Mouse (Mus musculus): ENCODE measurements at regions not wholly inside any gene's neighbourhood (a gene's known extent, or its start where the extent isn't known, plus 50 kb on each side); places are given as distances from the start of the nearest gene placed in this dataset.

DNA sequence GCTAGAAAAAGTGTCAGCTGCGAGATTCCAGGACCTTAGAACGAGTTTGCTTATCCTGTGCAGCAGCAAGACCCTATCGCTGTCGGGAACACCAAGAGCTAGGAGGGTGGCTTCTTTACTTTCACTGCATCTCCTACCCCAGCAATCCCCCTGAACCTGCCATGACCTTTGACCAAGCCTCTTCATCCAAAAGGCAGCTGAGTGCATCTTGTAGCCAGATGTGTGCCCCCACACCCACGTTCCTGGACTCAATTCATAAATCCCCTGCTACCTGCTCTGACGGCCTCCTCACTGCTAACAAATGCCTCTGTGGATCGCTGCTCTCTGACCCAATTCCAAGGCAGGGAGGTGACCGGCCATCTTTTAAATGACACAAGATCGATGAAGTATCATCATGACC is 107.7 kb upstream of the Rab11fip2 start:
- Histone ChIP-seq H3K36me3 (ENCODE audit: control insufficient read depth, insufficient read depth, low read length) (no peaks in the 10 kb centered on the region), H3K27ac (ENCODE audit: insufficient read depth, low read length) (no peak overlapping the region), H3K4me3 (ENCODE audit: extremely low read depth, insufficient read depth, insufficient read length) (no peak overlapping the region), H3K4me1 (ENCODE audit: control insufficient read depth, insufficient read depth, insufficient read length) (no peaks in the 10 kb centered on the region), H3K27me3 (ENCODE audit: control insufficient read depth, insufficient read depth, low read length) (no peaks in the 10 kb centered on the region)
- 85% methylated on average over 9 of the region's 9 CpGs for WGBS
- TF ChIP-seq POLR2A (IDR thresholded peaks at IDR 0.05; ENCODE audit: low read depth, low read length) (no peak), CTCF (IDR thresholded peaks at IDR 0.05; ENCODE audit: extremely low read depth, insufficient read depth, insufficient read length, insufficient replicate concordance) (no peak)
- no peak for DNase-seq (ENCODE audit: low read depth in 1 of 2, low spot score in 2 of 2)

GRCm38 (mm10) chr19:60040721-60041120 is 97.3 kb upstream of the Rab11fip2 start:
- Histone ChIP-seq H3K27me3 (ENCODE audit: control insufficient read depth, insufficient read depth, low read length) (no peaks in the 10 kb centered on the region), H3K4me1 (ENCODE audit: control insufficient read depth, insufficient read depth, insufficient read length) (no peaks in the 10 kb centered on the region), H3K27ac (ENCODE audit: insufficient read depth, low read length) (no peak overlapping the region), H3K4me3 (ENCODE audit: extremely low read depth, insufficient read depth, insufficient read length) (no peak overlapping the region), H3K36me3 (ENCODE audit: control insufficient read depth, insufficient read depth, low read length) (no peaks in the 10 kb centered on the region)
- TF ChIP-seq POLR2A (IDR thresholded peaks at IDR 0.05; ENCODE audit: low read depth, low read length) (no peak), CTCF (IDR thresholded peaks at IDR 0.05; ENCODE audit: extremely low read depth, insufficient read depth, insufficient read length, insufficient replicate concordance) (no peak)
- DNase-seq (ENCODE audit: low read depth in 1 of 2, low spot score in 2 of 2) = no peak

DNA sequence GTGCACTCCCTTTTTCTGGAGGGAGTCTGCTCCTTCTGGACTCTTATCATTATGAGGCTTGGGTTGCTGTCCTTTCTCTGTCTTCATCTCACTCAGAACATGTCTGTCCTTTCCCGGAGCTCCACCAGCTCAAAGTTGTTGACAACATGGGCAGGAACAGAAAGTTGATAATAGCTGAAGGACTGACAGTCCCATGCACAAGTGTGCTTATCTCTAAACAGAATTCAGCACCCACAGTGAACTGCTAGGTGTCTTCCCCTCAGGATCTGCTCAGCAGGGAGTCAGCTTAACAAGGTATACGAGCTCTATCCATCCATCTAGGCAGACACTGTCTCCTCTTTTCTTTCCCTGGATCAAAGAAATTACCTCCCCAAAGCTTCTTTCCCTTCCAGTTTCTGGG is 89.2 kb upstream of the Rab11fip2 start:
- Histone ChIP-seq H3K4me1 (ENCODE audit: control insufficient read depth, insufficient read depth, insufficient read length) (no peaks in the 10 kb centered on the region), H3K27me3 (ENCODE audit: control insufficient read depth, insufficient read depth, low read length) (no peaks in the 10 kb centered on the region), H3K27ac (ENCODE audit: insufficient read depth, low read length) (no peak overlapping the region), H3K36me3 (ENCODE audit: control insufficient read depth, insufficient read depth, low read length) (no peaks in the 10 kb centered on the region), H3K4me3 (ENCODE audit: extremely low read depth, insufficient read depth, insufficient read length) (no peak overlapping the region)
- TF ChIP-seq CTCF (IDR thresholded peaks at IDR 0.05; ENCODE audit: extremely low read depth, insufficient read depth, insufficient read length, insufficient replicate concordance) (no peak), POLR2A (IDR thresholded peaks at IDR 0.05; ENCODE audit: low read depth, low read length) (no peak)
- WGBS = 86% methylated on average over 2 of the region's 2 CpGs
- no peak for DNase-seq (ENCODE audit: low read depth in 1 of 2, low spot score in 2 of 2)

DNA sequence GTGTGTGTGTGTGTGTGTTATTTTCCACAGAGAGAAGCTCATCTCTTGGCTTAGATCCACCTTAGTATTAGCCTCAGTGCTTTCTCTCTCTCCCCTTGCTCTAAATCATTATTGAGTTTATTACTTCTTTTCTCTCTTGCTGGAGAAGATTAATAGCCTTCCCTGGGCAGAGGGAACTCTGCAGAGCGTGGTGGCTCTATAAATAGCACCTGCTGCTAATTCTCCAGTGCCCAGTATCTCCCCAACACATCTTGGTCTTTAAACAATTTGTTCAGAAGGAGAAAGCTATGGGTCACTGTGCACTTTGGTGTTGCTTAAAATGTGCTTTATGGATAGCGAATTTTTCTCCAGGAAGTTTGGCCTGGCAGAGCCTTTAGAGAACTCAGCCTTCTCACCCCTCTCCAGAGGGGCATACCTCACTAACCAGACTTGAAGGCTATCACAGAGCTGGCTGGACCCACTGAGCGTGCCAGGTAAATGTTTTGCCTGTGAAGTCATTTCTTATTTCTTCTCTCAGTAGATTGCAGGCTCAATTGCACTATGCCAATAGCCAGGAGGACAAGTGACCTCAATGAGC is 86.8 kb upstream of the Rab11fip2 start:
- Histone ChIP-seq H3K4me1 (ENCODE audit: control insufficient read depth, insufficient read depth, insufficient read length) (no peaks in the 10 kb centered on the region), H3K36me3 (ENCODE audit: control insufficient read depth, insufficient read depth, low read length) (no peaks in the 10 kb centered on the region), H3K4me3 (ENCODE audit: extremely low read depth, insufficient read depth, insufficient read length) (no peak overlapping the region), H3K27ac (ENCODE audit: insufficient read depth, low read length) (no peak overlapping the region), H3K27me3 (ENCODE audit: control insufficient read depth, insufficient read depth, low read length) (no peaks in the 10 kb centered on the region)
- WGBS = 54% methylated on average over 3 of the region's 3 CpGs
- no peak for TF ChIP-seq CTCF (IDR thresholded peaks at IDR 0.05; ENCODE audit: extremely low read depth, insufficient read depth, insufficient read length, insufficient replicate concordance)
- TF ChIP-seq POLR2A (IDR thresholded peaks at IDR 0.05; ENCODE audit: low read depth, low read length) = no peak
- DNase-seq (ENCODE audit: low read depth in 1 of 2, low spot score in 2 of 2) = no peak

DNA sequence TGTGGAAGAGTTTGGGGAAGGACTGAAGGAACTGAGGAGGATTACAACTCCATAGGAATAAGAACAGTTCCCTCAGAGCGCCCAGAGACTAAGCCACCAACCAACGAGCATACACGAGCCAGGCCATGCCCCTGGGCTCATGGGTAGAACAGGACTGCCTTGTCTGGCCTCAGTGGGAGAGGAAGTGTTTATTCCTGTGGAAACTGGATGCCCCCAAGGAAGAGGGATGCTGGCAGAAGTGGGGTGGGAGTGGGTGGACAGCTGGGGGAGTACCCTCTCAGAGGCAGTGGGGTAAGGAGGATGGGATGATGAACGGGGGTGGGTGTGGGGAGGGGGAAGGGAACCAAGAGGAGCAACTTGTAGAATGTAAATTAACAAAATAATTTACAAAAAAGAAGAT is 86.3 kb upstream of the Rab11fip2 start:
- Histone ChIP-seq H3K36me3 (ENCODE audit: control insufficient read depth, insufficient read depth, low read length) (no peaks in the 10 kb centered on the region), H3K4me1 (ENCODE audit: control insufficient read depth, insufficient read depth, insufficient read length) (no peaks in the 10 kb centered on the region), H3K27me3 (ENCODE audit: control insufficient read depth, insufficient read depth, low read length) (no peaks in the 10 kb centered on the region), H3K27ac (ENCODE audit: insufficient read depth, low read length) (no peak overlapping the region), H3K4me3 (ENCODE audit: extremely low read depth, insufficient read depth, insufficient read length) (no peak overlapping the region)
- DNase-seq (ENCODE audit: low read depth in 1 of 2, low spot score in 2 of 2) = no peak
- WGBS = 74% methylated on average over 4 of the region's 4 CpGs
- TF ChIP-seq POLR2A (IDR thresholded peaks at IDR 0.05; ENCODE audit: low read depth, low read length) (no peak), CTCF (IDR thresholded peaks at IDR 0.05; ENCODE audit: extremely low read depth, insufficient read depth, insufficient read length, insufficient replicate concordance) (no peak)

DNA sequence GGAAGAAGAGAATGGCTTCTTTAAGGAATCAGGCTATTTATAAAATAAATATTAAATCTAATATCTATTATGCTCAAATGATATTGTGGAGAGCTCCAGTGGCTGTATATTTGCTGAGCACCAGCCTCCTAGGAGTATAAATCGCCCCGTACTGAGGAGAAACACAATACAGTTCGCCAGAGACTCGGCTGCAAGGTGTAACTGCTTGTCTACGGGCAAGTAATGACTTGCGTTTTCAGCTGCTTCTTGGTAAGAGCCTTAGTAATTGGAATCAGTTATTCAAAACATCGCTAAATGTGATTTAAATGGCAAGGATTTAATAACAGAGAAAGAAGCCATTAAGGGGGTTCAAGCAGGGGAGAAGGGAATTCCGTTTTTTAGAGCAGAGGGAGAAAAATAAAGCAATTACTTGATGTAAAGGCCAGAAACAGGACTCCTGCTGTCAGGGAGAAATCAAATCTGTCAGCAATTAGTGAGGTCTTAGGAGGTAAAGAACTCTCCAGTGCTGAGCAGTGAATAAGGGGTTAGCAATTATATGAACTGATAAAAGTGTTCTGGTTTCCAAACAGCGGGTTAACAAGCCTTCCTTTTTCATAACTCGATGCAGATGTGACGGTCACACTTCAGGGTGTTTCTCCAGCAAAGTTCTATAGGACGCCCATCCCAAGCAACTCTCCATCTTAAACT is 72.3 kb upstream of the Rab11fip2 start:
- Histone ChIP-seq H3K27me3 (ENCODE audit: control insufficient read depth, insufficient read depth, low read length) (no peaks in the 10 kb centered on the region), H3K4me1 (ENCODE audit: control insufficient read depth, insufficient read depth, insufficient read length) (no peaks in the 10 kb centered on the region), H3K27ac (ENCODE audit: insufficient read depth, low read length) (no peak overlapping the region), H3K4me3 (ENCODE audit: extremely low read depth, insufficient read depth, insufficient read length) (no peak overlapping the region), H3K36me3 (ENCODE audit: control insufficient read depth, insufficient read depth, low read length) (no peaks in the 10 kb centered on the region)
- WGBS = 89% methylated on average over 12 of the region's 12 CpGs
- DNase-seq (ENCODE audit: low read depth in 1 of 2, low spot score in 2 of 2) = no peak
- TF ChIP-seq CTCF (IDR thresholded peaks at IDR 0.05; ENCODE audit: extremely low read depth, insufficient read depth, insufficient read length, insufficient replicate concordance) (no peak), POLR2A (IDR thresholded peaks at IDR 0.05; ENCODE audit: low read depth, low read length) (no peak)

DNA sequence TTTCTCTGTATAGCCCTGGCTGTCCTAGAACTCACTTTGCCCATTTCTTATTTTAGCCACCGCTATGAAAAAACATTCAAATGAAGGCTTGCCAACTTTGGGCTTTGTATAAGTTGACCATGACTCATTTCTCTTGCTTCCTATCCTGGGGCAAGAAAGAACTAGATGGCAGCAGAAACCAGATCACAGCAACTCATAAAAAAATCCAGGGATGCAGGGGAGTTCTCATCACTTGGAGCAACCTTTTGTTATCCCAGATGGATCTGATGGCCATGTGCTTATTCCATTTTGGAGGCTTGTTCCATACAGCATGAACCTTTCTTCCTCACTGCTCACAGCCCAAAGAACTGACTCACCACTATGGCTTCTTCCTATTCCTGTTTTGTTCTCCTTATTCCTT is 52.1 kb upstream of the Rab11fip2 start:
- H3K27ac ChIP-seq (ENCODE audit: insufficient read depth, low read length) = no peak overlapping the region
- H3K4me1 ChIP-seq (ENCODE audit: control insufficient read depth, insufficient read depth, insufficient read length) = no peaks in the 10 kb centered on the region
- H3K27me3 ChIP-seq (ENCODE audit: control insufficient read depth, insufficient read depth, low read length) = no peaks in the 10 kb centered on the region
- H3K36me3 ChIP-seq (ENCODE audit: control insufficient read depth, insufficient read depth, low read length) = no peaks in the 10 kb centered on the region
- TF ChIP-seq POLR2A (IDR thresholded peaks at IDR 0.05; ENCODE audit: low read depth, low read length) (no peak), CTCF (IDR thresholded peaks at IDR 0.05; ENCODE audit: extremely low read depth, insufficient read depth, insufficient read length, insufficient replicate concordance) (no peak)
- no peak overlapping the region for H3K4me3 ChIP-seq (ENCODE audit: extremely low read depth, insufficient read depth, insufficient read length)
- no peak for DNase-seq (ENCODE audit: low read depth in 1 of 2, low spot score in 2 of 2)
- 85% methylated on average over 1 of the region's 1 CpGs for WGBS

Measured in spleen, adult 2 months (tissue).